Mouse (Mus musculus): Measurements from ENCODE around the gene Tedc2.

Gene Tedc2

GRCm38 (mm10) chr17:24212441-24213018, 8.1 kb downstream of the Tedc2 start:
- no peak for DNase-seq (ENCODE audit: low read depth, low spot score)

DNA sequence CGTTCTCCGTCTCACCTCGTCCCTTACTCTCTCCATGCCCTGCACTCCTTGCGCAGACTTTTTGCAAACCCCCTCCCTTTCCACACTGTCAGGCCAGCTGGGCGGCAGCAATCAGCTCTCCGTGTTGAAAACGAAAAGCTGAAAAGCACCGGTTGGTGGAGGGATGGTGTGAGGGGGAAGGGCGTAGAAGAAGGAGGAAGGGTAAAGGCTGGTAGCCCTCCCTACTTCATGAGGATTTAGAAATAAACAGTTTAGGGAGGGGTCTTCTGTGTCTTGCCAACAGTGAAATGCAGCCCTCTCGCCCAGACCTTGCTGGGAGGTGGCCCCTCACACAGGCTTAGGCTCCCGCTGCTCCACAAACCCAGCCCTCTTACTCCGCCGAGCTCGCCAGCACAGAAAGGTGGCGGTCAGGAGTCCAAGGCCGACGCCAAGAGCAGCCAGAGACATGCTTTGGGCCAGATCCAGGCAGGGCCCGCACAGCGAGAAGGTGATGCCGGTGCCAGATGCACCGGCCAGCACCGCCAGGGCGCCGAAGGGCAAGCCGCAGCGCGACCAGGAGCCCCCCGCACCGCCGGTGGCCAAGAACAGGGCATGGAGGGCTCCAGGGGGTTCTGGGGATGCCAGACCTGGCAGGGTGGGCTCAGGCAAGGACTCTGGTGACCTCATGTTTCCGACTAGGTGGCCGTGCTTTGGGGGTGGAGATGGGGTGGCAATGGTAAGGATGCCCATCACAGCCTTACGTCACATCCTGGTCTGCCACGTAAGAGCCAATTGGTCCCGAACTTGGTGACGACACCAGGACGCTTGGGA, 8.8 kb downstream of the Tedc2 start:
- DNase-seq (ENCODE audit: low read depth, low spot score) = peak; percentile 79

GRCm38 (mm10) chr17:24210591-24210990, 10.1 kb downstream of the Tedc2 start:
- DNase-seq (ENCODE audit: low read depth, low spot score) = no peak

DNA sequence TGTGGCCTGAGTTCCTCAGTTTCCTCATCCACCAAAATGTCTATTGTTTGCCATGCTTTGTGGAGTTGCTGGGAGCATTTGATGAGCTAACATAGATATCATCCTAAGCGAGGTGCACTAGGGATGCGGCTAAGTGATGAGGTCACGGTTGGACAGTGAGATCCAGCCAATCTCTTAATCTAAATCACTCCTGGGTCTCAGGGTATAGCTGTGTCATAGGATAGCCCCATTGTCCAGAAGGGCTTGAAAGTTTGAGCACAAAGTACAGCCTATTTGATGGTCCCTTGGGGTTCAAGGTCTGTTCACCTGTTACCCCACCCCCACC, 10.8 kb downstream of the Tedc2 start:
- DNase-seq (ENCODE audit: low read depth, low spot score) = no peak

GRCm38 (mm10) chr17:24209043-24209915, 11.4 kb downstream of the Tedc2 start, which contains the start of gene Ntn3:
TSS of gene Ntn3 (minus strand) at chr17:24209531.
- no peak for DNase-seq (ENCODE audit: low read depth, low spot score)

- DNase-seq (ENCODE audit: low read depth, low spot score) = no peak
These were observed 12.0 kb downstream of the Tedc2 start for GRCm38 (mm10) chr17:24208641-24209042.

- DNase-seq (ENCODE audit: low read depth, low spot score) = no peak
These were observed 12.6 kb downstream of the Tedc2 start for GRCm38 (mm10) chr17:24207768-24208640.

DNA sequence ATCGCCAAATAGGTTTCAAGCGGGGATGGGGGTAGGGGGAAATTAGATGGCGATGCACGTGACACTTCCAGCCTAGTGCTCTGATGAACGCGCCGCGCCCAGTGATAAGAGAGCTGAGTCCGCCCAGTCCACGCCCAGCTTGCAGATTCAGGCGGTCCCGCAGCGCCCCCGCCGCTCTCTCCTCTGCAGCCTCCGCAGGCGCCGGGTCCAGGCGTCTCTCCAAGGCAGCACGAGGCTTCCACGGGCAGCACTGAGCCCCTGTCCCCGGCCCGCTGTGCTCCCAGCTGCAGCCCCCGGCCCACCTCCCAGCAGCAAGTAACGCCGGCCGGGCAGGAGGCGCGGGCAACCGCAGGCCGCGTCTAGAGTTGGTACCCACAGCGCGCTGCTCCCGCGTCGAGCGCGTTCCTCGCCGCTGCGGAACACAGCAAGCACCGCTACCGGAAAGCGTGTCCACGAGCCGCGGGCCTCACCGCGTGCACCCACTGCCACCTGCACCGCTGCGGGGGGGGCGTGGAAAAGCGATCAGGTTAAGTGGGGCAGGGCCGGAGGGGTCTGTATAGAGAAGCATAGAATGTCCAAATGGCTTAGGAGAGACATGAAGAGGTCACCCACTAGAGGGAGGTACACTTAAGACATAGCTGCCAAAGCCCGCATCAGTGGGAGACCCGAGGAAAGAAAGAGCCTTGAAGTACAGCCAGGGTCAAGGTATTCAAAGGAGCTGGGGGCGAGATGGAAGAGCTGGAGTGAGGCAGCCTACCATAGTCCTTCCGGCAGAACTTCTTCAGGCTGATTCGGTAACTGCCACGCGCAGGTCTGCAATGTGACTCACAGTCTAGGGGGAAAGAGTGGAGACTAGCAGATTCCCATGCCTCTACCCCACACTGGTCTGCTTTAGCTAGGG, 13.9 kb downstream of the Tedc2 start:
- DNase-seq (ENCODE audit: low read depth, low spot score) = peak; percentile 88

DNA sequence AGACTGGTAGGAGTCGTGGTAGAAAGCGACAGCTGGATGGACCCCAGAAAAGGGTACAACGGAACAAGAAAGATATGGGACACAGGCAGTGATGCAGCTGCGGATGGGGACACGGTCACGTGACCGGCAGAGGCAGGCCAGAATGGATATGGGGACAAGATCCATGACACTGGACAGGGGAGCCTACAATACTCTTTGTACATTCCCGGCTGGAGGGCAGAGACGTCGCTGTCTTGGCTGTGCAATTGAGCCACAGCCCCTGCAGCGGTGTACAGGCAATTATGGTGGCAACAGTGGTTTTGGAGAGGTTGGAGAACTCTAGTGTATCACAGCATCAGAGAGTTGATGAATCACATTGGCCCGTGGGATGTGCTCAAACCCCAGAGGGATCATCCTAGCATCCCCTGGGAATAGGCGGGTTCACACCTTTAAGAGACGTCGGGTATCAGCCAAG, 14.7 kb downstream of the Tedc2 start:
- no peak for DNase-seq (ENCODE audit: low read depth, low spot score)

DNA sequence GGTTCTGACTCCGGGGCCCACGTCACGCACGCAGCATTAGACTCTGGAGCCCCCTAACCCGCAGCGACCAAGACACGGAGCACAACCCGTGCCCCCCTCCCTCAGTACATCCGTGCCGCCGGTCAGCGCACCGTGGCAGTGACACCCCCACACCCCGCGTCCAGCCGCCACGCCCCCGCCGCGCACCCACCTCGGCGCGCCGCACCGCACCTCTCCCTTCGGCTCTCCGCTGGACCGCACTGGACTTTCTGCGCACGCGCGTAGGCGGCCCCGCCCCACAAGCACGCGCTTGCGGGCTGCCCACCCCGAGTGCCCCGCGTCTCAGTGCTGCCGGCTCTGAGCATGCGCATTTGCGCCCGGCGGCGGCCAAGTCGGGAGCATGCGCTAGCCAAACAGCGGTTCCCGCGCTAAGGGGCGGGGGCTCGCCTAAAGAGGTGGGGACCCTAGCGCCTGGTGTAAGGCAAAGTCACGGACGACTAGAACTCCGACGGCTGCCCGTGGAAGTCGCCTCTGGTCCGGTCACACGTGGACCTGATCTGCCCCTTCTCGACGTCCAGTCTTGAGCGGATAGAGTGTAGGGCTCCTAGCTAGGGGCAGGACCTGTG, 15.3 kb downstream of the Tedc2 start, which contains the start of gene Tbc1d24:
Tbc1d24 (minus strand) TSS at position 279 of the 605 bp plus-strand sequence.
- peak; percentile 96 for DNase-seq (ENCODE audit: low read depth, low spot score)

DNA sequence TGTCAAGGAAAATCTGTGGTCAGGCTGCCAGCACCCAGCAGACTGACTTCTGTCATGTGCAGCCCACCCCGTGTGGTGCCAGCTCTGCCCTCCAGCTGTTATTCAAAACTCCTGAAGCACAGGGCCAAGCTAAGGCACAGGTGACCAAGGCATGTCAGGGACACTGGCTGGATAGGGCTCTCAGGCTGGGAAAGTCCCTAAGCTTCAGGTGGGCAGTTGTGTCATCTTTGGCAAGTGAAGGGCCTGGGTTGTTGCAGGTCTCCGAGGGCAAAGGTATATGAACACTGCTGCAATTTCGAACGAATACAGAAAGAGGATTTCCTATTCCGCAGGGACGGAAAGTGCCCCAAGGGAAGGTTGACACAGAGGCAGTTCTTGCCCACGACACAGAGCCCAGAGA, 15.8 kb downstream of the Tedc2 start:
- no peak for DNase-seq (ENCODE audit: low read depth, low spot score)

DNA sequence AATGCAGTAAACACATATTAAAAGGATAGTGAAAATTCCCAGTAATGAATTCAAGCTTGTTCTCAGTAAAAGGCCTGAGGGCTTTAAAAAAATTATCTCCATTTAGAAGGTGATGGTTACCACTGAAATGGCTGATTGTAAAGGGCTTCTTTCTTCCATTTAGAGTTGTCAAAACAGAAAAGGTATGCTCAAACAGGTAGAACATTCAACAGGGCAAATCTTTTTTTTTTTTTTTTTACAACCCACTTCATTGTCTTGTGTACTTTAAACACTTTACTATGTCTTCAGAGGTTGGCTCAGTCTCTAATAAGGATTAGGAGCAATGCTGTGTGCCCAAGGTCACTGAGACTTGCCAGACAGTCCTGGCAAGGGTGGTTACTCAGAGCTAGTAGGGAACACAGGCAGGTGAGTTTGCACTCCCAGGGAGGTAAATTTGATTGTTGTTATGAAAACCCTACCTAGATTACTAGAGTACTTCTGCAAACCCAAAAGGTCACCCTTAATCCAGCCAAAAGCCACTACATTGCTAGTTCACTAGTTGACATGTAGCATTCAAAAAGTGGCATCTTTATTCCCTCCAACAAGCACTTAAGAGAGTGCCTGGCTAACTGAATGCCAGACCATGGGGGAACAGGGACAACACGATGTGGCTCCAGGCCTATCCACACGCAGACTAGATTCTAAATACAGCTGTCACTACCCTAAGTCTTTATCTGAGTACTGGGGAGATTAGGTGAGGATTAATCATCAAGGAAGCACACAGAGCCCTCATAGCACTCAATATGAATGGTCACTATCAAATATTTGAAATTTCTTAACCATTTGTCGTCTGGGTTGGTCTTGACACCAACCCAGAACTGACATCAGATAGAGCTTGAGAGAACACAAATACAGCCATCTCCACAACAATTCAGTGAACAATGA, 16.8 kb downstream of the Tedc2 start:
- DNase-seq (ENCODE audit: low read depth, low spot score) = no peak

DNA sequence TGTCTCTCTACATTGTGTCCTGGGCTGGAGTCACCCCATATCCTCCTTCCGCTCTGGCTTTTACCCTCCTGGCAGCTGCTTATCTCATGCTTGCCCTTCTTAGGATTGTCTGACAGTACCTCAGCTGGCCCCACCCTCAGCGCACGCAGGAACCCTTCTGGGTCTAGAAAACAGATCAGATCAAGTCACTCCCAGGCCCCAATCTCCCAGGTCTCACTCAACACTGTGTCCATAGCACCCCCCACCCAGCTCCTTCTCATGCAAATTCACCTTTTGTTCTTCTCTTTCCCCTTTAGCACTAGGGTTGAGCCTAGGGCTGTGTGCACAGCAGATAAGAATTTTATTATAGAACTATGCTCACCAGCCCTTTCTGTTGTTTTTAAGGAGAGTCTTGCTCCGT, 17.6 kb downstream of the Tedc2 start:
- no peak for DNase-seq (ENCODE audit: low read depth, low spot score)

DNA sequence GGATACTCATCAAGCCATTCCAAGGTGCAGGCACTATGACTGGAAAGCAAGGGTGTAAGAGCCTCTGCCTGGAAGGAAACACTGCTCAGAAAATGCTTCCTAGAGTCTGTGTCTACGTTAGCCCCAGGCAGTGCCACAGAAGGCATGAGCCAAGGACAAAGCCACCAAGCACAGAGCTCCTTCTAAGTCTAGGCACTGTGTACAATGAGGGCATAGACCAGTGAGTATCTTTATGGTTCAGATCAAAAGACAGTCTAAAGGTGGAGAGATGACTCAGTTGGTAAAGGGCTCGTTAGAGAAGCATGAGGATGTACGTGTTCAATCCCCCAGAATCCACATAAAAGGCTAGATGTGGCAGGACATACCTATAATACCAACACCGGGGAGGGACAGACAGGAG, 19.6 kb downstream of the Tedc2 start:
- DNase-seq (ENCODE audit: low read depth, low spot score) = no peak

DNA sequence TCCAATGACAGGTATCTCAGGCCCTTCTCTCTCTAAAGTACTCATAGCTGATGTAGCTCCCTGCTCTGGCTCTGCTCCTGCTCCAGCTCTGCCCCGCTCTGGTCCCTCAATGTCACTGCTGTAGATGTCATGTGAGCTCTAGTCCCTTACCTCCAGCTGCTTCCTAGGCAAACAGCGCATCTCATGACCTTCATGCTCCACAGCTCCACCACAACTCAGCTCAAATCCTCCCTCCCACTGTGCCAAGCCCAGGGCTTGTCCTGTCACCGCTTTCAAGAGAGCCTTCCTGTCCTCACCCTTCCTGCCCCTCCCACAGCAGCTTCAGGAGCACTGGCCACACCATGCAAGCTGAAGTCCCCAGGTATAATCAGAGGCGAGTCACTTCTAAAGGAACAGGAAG, 20.9 kb downstream of the Tedc2 start:
- no peak for DNase-seq (ENCODE audit: low read depth, low spot score)

GRCm38 (mm10) chr17:24199252-24199651, 21.4 kb downstream of the Tedc2 start:
- DNase-seq (ENCODE audit: low read depth, low spot score) = no peak

DNA sequence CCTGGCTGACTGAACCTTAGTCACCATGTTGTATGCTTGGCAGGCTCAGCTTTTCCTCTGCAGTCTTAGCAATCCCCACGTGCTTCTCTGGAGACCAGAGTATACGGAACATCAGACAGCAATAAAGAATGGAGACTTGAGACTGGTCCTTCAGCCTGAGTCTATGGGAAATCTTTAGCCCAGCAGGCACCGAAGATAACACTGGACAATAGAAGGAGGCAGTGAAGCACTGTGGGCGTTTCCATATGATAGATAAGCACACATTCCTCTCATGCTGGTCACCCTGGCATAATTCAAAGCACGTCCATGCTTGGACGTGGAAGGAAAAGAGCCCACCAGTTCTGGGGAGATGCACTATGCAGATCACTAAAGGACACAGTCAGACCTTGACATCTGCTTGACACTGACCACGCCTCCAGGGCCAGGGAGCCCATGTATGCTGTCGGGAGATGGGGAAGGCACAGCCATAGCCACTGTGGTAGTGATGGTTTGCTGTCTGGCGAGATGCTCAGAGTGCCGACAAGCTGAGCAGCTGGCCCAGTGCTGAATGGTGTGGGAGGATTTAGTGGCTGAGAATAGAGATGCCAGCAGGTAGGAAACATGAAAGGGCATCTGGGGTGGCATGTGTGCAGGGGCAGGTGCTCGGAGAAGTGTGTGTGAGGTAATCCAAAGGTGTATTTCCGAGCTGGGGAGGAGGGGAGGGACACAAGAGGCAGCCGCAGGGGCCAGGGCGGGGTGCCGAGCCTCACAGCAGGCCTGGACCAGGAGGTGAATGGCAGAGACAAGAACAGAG, 23.4 kb downstream of the Tedc2 start:
- no peak for DNase-seq (ENCODE audit: low read depth, low spot score)

DNA sequence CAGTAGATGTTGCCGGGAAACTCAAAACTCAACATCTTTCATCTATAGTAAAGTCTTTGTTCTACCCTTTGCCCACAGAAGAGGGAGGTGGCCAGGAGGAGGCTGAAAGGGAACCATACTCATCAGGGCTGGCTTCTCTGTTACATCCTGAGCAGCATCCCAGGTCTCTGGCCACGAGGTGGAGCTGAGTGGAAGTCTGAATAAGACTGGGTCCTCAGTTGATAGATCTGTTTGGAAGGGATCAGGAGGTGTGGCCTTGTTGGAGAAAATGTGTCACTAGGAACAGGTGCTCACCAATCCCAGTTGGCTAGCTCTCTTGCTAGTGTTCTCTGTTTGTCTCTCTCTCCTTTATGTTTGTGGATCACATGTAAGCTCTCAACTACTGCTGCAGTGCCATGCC, 25.3 kb downstream of the Tedc2 start:
- no peak for DNase-seq (ENCODE audit: low read depth, low spot score)
